Mouse (Mus musculus) myocyte (in vitro differentiated cells): ENCODE measurements around the gene H2-K1.

Experiments
- POLR2A ChIP-seq: IDR thresholded peaks from one replicate; pipeline ENCODE4 v1.6.1; 2011; ENCODE audit warnings: low read depth, mild to moderate bottlenecking, control low read depth, moderate library complexity; ENCODE audit not compliant: insufficient read length
- REST ChIP-seq: IDR thresholded peaks from one replicate; pipeline ENCODE4 v1.6.1; 2011; ENCODE audit warnings: mild to moderate bottlenecking, control low read depth, moderate library complexity; ENCODE audit not compliant: insufficient read depth, insufficient read length
- USF1 ChIP-seq: IDR thresholded peaks from one replicate; pipeline ENCODE4 v1.6.1; 2011; ENCODE audit warnings: low read depth, mild to moderate bottlenecking, control low read depth, moderate library complexity

DNA sequence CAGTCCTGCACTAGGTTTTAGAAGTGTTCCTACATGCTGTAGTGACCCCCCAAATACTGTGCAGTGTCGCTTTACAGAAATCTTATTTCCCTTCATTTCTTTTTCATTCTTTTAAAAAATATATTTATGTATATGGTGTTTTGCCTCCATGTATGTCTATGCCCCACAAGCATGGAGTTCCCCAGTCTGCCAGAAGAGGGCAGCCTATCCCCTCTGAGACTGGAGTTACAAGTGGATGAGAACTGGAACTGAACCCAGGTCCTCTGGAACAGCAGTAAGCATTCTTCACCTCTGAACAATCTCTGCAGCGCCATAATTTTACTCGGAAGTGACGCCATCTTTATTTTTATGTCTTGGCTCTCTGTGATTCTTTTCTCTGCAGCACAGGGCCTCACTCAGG, 30.8 kb downstream of the H2-K1 start:
- TF ChIP-seq REST (no peak), POLR2A (no peak), USF1 (no peak)
